Mouse (Mus musculus): ENCODE measurements at regions not wholly inside any gene's neighbourhood (a gene's known extent, or its start where the extent isn't known, plus 50 kb on each side); places are given as distances from the start of the nearest gene placed in this dataset.
A peak's percentile ranks its signal among the peaks of the same experiment; 100 is the strongest.

DNA sequence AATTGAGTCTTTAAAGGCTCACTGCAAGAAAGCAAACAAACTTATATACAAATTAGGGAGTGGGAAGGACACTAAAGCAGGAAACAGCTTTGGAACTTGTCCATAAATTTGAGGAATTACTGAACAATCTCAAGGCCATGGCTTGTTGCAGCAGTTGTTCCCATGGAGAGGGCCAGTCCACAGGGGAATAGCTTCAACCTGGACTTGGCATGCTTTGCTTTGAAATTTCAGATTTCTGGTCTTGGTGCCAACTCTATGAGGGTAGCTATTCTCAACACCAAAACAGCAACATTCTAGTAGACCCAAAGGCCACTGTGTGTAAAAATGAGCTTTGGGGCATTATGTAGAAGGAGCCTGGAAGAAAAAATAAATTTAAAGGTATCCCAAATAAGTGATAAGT, 442.0 kb downstream of the Nr2f2 start:
- DNase-seq, result no peak

GRCm38 (mm10) chr7:69911760-69912159, 454.8 kb downstream of the Nr2f2 start:
- intact Hi-C loops (cut with DNase I), result no loop called here

More for the DNA sequence above, 442.0 kb downstream of the Nr2f2 start:
- intact Hi-C loops (cut with DNase I), result no loop called here

DNA sequence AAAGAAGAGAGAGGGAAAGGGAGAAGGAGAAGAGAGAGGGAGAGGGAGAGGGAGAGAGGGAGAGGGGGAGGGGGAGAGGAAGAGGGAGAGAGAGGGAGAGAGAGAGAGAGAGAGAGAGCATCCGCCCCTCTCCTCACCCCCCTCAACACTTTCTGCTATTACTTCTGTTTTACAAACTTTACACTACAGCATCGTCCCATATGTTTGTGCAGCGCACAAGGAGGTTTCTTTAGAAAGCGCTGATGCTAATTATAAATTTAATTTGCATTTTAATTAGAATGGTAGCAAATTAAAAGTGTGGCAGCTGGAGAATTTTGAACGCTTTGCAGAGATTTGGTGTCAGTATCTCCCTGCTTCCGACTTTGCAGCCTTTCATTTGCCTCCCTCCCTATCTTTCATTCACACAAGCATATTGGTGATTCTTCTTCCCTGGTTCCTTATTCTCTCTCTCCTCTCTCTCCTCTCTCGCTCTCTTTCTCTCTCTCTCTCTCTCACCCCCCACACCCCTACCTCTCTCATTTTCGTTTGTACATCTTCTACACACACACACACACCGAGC, 476.0 kb downstream of the Nr2f2 start:
- intact Hi-C loops (cut with DNase I), result no loop called here
- no peak for DNase-seq

More at GRCm38 (mm10) chr7:69911760-69912159, 454.8 kb downstream of the Nr2f2 start:
- no peak for DNase-seq

DNA sequence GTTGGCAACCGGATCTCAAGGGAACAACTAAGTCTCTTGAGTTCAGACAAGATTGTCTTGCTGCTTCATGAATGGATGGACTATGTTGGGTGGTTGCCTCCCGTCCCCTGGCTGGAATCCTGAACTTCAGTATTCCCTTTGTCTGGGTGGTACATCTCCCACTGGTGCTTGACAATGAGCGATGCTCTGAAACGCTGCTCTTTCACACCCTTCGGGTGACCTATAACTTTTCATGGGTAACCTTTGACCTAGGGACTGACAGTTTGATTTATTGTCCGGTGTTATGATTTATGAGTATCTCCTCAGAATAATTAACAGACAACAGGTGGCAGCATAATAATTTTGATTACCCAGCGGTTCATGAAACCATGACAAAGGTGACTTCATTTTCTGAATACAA, 478.3 kb downstream of the Nr2f2 start:
- DNase-seq, result no peak
- intact Hi-C loops (cut with DNase I), result no loop called here

DNA sequence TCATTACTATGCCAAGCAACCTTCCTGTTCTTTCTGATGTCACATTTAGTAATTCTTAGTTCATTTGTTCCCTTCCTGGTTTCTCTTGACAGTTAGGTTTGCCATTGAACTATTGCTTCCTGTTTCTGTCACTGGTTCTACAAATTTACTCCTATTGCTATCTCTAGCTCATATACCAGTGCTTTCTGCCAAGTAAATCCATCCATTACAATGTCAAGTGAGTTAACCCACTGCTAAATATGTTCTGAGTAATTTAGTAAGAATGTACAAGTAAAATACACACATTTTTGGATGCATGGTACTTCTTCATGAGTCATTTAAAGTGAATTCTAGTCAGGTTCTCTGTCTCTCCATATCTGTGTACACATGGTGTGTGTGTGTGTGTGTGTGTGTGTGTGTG, 489.5 kb downstream of the Nr2f2 start:
- no peak for DNase-seq
- intact Hi-C loops (cut with DNase I), result no loop called here

DNA sequence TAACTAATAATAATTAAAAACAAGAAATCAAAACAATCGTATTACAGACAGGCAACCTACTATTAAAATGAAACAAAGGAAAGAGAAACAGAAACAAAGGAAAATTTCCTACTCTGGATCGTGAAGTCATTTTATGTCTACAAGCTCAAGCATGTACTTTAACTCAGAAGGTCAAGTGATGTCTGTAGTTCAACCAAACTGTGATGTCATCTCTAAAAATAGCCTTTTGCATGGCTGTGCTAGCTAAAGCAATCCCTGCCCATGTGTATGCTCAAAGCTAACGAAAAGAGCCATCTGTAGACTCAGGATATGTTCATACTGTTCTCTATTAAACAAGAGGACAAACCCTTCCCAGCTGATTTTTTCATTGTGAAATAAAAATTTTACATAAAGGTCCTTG, 500.7 kb downstream of the Nr2f2 start:
- intact Hi-C loops (cut with DNase I), result no loop called here
- DNase-seq, result no peak

DNA sequence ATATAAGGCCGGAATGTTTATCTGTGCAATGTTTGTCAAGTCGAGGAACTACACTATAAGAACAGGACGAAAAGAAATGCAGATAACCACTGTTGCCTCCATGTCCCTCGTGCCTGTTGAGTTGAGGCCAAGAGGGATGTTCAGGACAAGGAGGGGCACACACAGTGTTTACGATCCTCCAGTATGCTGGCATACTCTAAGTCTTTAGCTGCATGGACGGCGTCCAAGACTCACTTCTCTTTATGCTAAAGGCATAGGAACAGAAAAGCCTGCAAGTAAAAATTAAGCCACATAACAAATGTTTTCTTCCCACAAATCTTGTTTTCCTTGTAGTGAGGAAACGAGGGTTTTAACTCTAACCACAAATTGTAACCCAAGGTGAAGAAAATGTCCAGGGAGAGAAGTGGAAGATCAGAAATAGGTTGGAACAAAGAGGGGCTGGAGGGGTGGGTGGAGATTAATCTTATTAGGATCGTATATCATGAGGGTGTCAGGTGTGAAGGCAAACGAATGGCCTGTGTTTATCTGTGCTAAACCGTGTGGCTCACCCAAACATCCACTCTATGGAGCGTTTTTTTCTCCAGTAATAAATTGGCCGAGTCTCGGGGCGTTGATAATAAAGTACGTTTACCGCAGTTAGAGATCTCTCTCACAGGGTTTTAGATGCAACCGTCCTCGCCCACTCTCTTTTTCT, 521.8 kb downstream of the Nr2f2 start:
- DNase-seq, result no peak

DNA sequence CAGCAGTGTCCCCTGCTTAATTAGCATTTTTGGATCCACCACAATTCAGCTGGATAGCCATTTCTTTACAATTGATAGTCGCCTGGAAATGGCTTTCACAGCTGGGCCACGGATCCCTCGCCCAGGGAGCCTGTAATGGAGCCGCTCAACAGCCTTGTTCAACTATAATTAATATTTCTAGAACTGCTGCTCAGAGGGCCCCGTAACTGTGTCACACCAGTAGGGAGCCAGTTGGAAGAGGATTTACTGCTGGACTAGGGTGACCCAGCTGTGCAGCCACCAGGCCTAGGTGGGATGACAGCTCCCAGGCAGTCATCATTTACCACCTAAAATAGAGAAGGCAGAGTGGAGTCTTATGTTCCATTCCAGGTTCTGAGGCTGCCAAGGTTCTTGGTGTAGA, 529.2 kb downstream of the Nr2f2 start:
- no peak for DNase-seq
- intact Hi-C loops (cut with DNase I), result no loop called here

More for the DNA sequence above, 521.8 kb downstream of the Nr2f2 start:
- intact Hi-C loops (cut with DNase I), result no loop called here

DNA sequence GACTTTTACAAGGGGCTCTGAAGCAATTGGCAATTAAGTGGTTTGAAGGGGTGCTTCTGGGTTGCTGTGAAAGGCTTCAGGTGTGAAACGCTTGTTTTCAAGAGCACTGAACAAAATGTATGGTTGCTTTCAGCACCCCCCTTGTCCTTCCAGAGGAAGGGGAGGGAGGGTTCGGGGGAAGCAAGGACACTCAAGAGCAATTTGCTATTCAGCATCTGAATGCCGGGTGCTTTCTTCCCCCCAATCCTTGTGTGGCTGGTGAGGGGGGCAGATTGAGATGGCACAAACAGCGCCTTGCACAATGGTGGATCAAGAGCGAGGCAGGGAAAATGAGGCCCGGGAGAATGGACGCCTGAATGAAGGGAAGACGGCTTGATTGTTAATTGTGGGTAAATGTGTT, 539.3 kb downstream of the Nr2f2 start:
- DNase-seq, result no peak
- intact Hi-C loops (cut with DNase I), result no loop called here

GRCm38 (mm10) chr7:69820570-69820969, 546.0 kb downstream of the Nr2f2 start:
- intact Hi-C loops (cut with DNase I), result no loop called here
- DNase-seq, result no peak

- intact Hi-C loops (cut with DNase I), result no loop called here
- DNase-seq, result no peak
These were observed 554.2 kb downstream of the Nr2f2 start for GRCm38 (mm10) chr7:69812301-69812700.

DNA sequence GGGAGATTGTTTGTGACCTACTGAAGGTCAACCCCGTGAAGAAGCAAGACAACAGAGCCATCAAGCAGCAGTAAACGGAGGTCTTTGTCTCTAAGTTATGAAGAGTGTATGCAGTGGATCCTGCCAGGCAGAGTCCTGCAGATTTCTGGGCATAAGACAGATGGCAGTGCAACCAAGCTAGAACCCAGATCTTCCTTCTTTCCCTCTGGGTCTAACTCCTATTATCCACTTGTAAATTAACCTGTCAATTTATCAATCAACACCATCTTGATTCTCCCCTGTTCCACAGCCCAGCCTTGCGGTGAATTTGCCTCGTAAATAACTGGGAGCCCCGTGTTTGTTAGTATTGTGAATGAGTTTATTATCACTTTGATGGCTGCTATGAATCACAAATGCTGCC, 555.7 kb downstream of the Nr2f2 start:
- DNase-seq, result no peak
- intact Hi-C loops (cut with DNase I), result loop anchor here (1.0 kb wide), 1 partner anchor 524 kb away; no protein-coding TSS in a partner anchor

DNA sequence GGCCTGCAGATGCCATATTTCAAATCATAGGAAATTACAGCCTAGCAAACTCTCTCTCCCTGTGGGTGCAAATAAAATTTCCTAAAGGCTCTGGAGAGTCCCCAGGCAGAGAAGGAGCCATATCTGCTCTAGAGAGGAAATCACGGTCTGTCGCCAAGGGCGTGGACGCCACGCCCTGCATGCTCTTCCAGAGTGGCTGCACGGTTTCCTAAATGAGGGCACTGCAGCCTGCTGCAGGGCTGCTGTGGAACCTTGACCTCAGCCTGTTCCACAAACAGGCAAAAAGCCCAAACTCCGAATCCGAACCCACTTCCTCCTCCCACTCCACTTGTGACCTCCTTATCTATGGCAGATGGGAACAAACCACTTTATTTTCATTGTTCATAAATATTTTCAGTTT, 559.3 kb downstream of the Nr2f2 start:
- intact Hi-C loops (cut with DNase I), result no loop called here

GRCm38 (mm10) chr7:69770980-69771348, 595.6 kb downstream of the Nr2f2 start:
- intact Hi-C loops (cut with DNase I), result no loop called here

More for the DNA sequence above, 559.3 kb downstream of the Nr2f2 start:
- DNase-seq, result peak; percentile 22 to 23

DNA sequence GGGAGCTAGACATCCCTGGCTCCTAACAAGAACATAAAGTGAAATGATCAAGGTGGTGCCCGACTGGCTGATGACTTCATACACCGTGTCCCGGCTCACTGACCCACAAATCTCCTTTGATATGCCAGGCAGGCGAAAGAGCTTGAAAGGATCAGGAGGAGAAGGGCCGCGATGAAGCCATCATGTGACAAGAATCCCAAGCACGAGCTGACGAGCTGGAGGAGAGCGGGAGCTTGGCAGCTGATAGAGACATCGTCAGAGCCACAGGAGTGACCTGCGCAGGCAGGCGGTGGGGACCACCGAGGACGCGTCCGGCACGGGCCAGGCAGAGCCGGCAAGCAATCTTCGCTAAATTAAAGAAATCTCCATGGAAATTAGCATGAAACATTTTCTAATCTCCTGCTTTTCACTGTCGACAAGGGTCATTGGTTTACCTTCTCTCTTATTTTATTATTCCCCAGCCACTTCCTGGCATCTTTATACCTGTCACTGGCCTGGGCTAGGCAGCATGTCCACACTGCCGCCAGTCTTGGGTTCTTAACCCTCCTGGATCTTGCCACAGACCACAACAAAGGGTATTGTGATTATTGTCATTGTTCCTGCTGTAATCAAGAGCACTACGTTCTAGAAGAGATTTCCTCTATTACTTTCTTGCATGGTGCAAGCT, 596.1 kb downstream of the Nr2f2 start:
- no peak for DNase-seq

More at GRCm38 (mm10) chr7:69770980-69771348, 595.6 kb downstream of the Nr2f2 start:
- no peak for DNase-seq

DNA sequence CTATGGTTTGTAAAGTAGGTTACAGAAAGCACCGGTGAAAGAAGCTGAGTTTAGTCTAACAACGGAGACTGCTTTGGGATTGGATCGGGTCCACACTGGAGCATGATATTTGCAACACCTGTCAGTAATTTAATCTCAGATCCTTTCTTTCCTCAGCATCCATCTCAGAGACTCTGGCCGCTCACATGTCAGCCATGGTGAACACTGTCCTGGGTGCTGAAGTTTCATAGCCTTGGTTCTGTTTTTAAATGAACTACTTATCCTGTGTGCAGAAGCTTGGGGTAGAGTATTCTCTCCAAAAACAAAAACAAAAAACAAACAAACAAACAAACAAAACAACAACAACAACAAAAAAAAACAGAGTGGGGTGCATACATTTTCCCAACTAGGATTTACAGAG, 600.1 kb downstream of the Nr2f2 start:
- DNase-seq, result no peak
- intact Hi-C loops (cut with DNase I), result no loop called here

More for the DNA sequence above, 596.1 kb downstream of the Nr2f2 start:
- intact Hi-C loops (cut with DNase I), result no loop called here

- intact Hi-C loops (cut with DNase I), result no loop called here
- DNase-seq, result no peak
These were observed 626.0 kb downstream of the Nr2f2 start for GRCm38 (mm10) chr7:69740495-69740894.

- intact Hi-C loops (cut with DNase I), result no loop called here
- no peak for DNase-seq
These were observed 627.5 kb downstream of the Nr2f2 start for GRCm38 (mm10) chr7:69738998-69739397.

GRCm38 (mm10) chr7:69715081-69715480, 651.5 kb downstream of the Nr2f2 start:
- intact Hi-C loops (cut with DNase I), result no loop called here
- no peak for DNase-seq

GRCm38 (mm10) chr7:69670211-69670610, 696.3 kb downstream of the Nr2f2 start:
- intact Hi-C loops (cut with DNase I), result no loop called here
- DNase-seq, result no peak

DNA sequence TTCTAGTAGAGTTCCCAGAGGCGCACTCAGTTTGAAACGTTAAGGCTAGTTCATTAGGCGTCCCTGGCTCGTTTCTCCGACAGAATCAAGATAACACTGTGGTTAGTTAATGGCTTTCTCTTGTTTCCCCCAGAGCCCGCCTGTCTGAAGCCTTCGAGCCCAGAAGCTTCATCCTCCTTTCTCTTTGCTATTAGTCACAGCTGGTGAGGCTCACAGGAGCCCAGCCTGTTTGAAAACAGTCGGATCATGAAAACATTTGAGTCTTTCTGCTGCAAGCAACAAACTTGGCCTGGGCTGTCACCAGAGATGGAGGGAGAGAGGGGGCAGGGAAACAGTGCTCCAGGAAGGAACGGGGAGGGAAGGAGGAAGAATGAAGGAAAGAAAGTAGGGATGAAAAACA, 711.0 kb downstream of the Nr2f2 start:
- DNase-seq, result no peak
- intact Hi-C loops (cut with DNase I), result no loop called here

GRCm38 (mm10) chr7:69645449-69645848, 721.1 kb downstream of the Nr2f2 start:
- no peak for DNase-seq
- intact Hi-C loops (cut with DNase I), result no loop called here

All from heart, postnatal 36 days (tissue).